Mouse (Mus musculus) spleen, postnatal 14 days (tissue): ENCODE results near the gene Smg7.

ENCODE experiments used
- DNase-seq, 2 experiments: peaks; one replicate each; pipeline ENCODE4 v3.0.0; 2021 to 2022; ENCODE audit warnings: low spot score in 2 of 2

Smg7 gene

GRCm38 (mm10) chr1:152840343-152840742 is 62.1 kb downstream of the Smg7 start:
- DNase-seq = no peak

DNA sequence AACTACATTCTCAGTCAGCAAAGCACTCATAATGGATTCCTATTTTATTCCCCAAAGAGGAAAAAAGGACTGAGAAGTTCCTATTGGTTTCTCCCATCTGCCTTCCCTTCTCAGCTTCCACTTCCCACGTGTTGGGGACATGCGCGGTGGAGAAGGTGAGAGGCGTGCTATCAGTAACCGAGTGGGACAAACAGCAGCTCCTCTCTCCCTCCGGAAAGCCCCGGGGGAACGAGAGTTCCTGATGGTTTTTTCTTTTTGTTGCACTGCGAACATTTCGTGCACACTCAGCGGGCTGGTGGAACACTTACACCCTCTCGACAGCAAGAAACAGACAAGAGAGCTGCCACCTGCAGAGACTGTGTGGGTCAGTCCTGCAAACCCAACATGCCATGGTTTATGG is 63.6 kb downstream of the Smg7 start:
- DNase-seq = no peak

- no peak for DNase-seq
Observed at GRCm38 (mm10) chr1:152838026-152838702, 64.3 kb downstream of the Smg7 start.

DNA sequence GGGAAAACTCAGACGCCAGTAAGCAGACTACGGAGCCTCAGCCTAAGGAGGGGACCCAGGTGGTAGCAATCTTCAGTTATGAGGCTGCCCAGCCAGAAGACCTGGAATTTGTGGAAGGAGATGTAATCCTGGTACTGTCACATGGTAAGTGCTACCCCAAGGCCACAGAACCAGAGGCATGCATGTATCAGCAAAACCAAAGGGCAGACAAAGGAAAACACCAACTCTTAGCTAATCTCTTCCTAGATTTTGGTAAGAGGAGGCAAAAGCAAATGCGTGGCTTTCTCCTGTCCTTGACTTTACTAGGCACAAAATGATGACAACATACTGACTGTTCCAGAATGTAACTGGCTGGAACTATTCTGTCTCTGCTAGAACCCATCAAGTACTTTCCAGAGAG is 67.4 kb downstream of the Smg7 start:
- no peak for DNase-seq

GRCm38 (mm10) chr1:152832316-152832715 is 70.1 kb downstream of the Smg7 start:
- no peak for DNase-seq

- no peak for DNase-seq
Observed at GRCm38 (mm10) chr1:152831619-152832018, 70.8 kb downstream of the Smg7 start.

DNA sequence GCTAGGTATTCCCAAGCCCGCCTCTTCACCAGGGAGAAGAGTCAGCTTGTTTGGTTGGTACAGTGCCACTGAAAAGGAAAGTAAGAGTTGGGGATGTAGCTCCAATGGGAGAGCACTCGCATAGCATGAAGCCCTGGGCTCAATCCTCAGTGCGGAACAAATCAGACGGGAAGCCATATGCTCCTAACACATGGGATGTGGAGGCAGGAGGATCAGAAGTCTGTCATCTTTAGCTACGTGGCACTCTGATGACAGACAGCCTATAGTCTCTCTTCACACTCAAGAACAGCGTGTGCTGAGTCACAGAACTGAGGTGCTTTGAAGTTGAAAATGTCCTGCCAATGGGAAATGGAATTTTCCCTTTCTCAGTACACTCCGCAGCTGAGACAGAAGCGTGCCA is 71.4 kb downstream of the Smg7 start:
- DNase-seq = no peak

DNA sequence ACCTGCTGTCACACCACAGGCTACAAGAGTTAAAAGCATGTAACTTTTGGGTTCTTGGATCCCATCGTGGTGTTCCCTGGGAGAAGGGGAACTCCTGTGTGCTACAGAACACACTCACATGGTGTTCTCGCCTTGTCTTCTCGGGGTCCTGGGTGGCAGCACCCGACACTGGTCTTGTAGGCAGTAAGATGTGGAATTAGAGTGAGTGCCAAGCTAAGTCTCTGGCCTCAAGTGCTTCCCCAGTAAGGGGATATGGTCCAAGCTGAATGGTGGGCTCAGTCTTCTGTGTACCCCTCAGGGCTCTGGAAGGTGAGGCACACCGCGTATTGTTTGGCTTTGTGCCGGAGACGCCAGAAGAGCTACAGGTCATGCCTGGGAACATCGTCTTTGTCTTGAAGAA is 72.4 kb downstream of the Smg7 start:
- DNase-seq = no peak

- DNase-seq = no peak
Observed at GRCm38 (mm10) chr1:152828637-152829355, 73.7 kb downstream of the Smg7 start.

GRCm38 (mm10) chr1:152828168-152828567 is 74.3 kb downstream of the Smg7 start:
- DNase-seq = no peak

DNA sequence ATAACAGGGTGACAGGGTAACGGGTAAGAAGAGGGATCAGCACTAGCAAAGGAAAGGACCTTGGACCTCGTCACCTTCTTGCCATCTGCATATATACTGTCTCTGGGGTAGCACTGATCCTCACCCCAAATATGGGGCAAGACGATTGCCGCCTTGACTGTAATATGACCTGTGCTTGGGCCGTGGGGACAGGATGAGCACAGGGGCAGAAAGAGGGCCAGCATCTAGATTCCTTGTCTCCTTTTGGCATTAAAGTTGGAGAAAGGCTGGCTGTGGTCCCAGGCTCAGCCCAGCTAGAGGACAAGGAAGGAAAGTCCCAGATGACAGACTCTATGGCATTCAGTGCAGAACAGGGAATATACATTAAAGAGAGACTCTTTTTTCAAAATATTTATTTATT is 76.0 kb downstream of the Smg7 start:
- DNase-seq = no peak

GRCm38 (mm10) chr1:152824206-152824605 is 78.2 kb downstream of the Smg7 start:
- no peak for DNase-seq

- DNase-seq = no peak
Observed at GRCm38 (mm10) chr1:152821746-152822145, 80.7 kb downstream of the Smg7 start.

GRCm38 (mm10) chr1:152820911-152821695 is 81.3 kb downstream of the Smg7 start:
- no peak for DNase-seq

DNA sequence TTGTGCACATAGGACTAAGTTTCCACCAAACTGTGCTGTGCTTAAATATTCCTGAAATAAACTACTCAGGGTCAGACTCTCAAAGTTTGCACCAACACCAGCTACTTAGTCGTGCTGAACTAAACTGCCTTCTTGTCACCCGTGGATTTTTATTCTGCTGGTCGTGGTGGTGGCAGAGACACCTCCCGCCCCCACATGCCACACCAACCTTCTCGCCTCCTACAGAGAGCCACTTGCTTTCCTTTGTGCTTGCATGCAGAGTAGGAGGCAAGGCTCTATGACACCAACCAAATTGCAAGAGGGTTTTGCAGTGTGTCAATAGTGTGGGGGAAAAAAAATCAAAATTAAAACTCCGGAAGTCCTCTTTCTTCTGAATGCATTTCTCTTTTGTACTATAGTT is 82.9 kb downstream of the Smg7 start:
- DNase-seq = no peak

GRCm38 (mm10) chr1:152817794-152818193 is 84.7 kb downstream of the Smg7 start:
- peak; percentile 32 to 54 for DNase-seq

GRCm38 (mm10) chr1:152817027-152817769 is 85.2 kb downstream of the Smg7 start:
- peak in 1 of 2 experiments; percentile 15 for DNase-seq

DNA sequence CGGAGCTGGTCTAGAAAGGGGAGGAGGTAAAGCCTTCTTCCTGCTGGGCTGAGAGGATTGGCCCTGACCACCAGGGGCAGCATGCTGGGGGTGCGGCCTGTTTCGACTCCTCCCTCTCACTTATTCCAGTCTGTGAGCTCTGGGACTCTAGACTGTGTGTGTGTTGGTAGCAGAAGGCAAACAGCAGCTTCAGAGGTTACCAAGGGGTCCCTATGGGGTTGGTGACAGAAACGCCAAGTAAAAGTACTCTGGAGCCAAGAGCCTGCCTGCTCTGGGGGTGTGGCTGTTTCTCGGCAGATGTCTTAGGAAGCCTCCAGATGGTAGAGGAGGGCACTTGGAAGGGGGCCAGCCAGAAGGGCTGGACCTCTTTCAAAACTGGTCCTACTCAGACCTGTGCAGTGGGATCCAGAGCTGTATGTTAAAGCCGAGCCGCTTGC is 87.2 kb downstream of the Smg7 start:
- no peak for DNase-seq

DNA sequence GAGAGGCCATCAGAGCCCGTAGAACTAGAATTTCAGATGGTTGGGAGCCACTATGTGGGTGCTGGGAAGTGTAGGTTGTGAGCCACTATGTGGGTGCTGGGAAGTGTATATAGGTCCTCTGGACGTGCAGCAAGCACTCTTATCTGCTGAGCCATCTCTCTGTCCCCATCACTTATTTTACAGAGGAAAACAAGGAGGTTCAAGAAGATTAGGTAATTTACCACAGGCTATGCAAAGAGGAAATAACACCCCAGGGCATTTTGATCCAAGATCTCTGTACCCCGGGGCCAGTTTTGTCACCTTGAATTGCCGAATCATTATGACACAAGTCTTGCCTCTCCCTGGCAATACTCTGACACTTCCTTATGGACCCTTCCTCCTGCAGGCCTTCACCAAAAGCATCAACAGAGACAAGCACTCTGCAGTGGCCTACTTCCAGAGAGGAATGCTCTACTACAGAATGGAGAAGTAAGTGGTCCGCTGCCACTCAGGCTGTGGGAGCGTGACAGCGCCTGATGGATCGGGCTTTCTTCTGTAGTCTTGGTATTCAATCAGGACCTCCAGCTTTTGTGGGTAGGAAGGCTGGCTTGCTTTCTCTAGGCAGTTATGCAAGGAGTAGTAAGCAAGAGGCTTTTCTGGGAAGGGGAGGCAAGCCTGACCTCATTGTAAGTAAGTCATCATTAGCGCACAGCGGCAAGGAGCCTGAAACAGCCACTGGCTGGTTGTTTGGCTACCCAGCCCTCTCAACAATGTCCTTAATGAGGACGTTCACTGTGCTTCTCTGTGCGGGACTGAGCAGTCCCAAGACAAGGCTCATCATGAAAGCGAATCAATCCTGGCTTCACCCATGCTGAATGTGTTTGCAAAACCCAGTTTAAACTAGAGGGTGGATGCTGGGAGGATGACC is 91.7 kb downstream of the Smg7 start:
- DNase-seq = no peak

DNA sequence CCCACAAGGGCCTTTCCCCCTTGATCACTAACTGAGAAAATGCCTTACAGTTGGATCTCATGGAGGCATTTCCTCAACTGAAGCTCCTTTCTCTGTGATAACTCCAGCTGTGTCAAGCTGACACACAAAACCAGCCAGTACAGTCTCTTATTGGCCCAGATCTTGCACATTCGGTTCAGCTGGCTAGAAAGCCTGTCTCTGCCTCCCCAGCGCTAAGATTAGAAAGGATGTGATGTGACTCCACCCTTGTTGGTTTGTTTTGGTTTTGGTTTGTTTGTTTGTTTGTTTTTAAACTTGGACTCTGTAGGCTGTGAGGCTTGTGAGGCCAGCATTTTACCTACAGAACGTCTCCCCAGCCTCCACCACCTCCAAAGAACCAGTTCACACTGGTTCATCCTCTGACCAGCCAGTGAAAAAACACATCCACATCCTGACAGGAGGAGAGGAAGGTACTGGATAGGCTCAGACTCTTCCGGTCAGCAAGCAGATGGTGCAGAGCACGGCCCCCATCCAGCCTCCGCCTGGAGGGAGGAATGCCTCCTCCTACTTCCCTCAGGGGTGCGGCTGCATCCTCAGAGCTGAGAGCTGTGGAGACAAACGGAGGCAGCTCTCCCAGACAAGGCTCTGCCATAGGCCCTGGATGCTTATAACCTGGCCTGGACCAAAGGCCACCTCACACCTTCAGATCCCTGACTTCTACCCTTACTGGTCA is 92.7 kb downstream of the Smg7 start:
- DNase-seq = no peak
